Mouse (Mus musculus) hindbrain, embryonic 11.5 days (tissue): ENCODE measurements around the gene Vezt. TPM values are rescaled to one million over a fixed set of nuclear protein-coding genes. Genes with fewer than 3 reads are reported as not detected.

Source experiments
- ATAC-seq: fragments of 200-750 bp; cut with Nextera tagmentation; 2 replicates; pipeline ENCODE4 v1.8.0; 2017; ENCODE audit warnings: mild to moderate bottlenecking, moderate TSS enrichment, moderate library complexity; ENCODE audit not compliant: low FRiP score
- DNase-seq: peaks from one replicate; pipeline ENCODE4 v3.0.0-alpha.2; 2015; ENCODE audit warnings: low spot score
- H3K27ac ChIP-seq: fragments of 300-500 bp; sonication (generic); 2 replicates; pipeline ENCODE4 v1.5.1; 2014; ENCODE audit warnings: mild to moderate bottlenecking, low read depth, low read length
- H3K27me3 ChIP-seq: fragments of 300-500 bp; sonication (generic); 2 replicates; pipeline ENCODE4 v1.6.1; 2014; ENCODE audit warnings: mild to moderate bottlenecking, low read length, moderate library complexity, mixed read lengths; ENCODE audit not compliant: control insufficient read depth, insufficient read depth
- H3K36me3 ChIP-seq: fragments of 300-500 bp; sonication (generic); 2 replicates; pipeline ENCODE4 v1.6.1; 2014; ENCODE audit warnings: mild to moderate bottlenecking, low read length, moderate library complexity, mixed read lengths; ENCODE audit not compliant: control insufficient read depth, insufficient read depth
- H3K4me1 ChIP-seq: fragments of 300-500 bp; sonication (generic); replicated peaks from 2 replicates; pipeline ENCODE4 v1.6.1; 2014; ENCODE audit warnings: low read length, mixed read lengths; ENCODE audit not compliant: control insufficient read depth, insufficient read depth
- H3K4me2 ChIP-seq: fragments of 300-500 bp; sonication (generic); replicated peaks from 2 replicates; pipeline ENCODE4 v1.6.1; 2014; ENCODE audit warnings: mild to moderate bottlenecking, low read depth, low read length
- H3K4me3 ChIP-seq: fragments of 300-500 bp; sonication (generic); 2 replicates; pipeline ENCODE4 v1.5.1; 2014; ENCODE audit warnings: low read depth, low read length
- H3K9ac ChIP-seq: fragments of 300-500 bp; sonication (generic); 2 replicates; pipeline ENCODE4 v1.6.1; 2014; ENCODE audit warnings: low read depth, low read length
- H3K9me3 ChIP-seq: fragments of 300-500 bp; sonication (generic); 2 replicates; pipeline ENCODE4 v1.6.1; 2016; ENCODE audit warnings: low read length; ENCODE audit not compliant: control insufficient read depth
- WGBS: fragments of 180-500 bp; shearing (Covaris S2); extraction: QIAGEN DNeasy Blood & Tissue Kit; methylation state at CpG from one replicate; pipeline ENCODE4 v1.1.7; 2014; 5-methylcytosine and 5-hydroxymethylcytosine counted together
- polyA plus RNA-seq: library from polyadenylated mRNA; unstranded; fragments of >200 nt; fragmentation: Nextera tagmentation; extraction: Ambion mirVana; gene quantifications from 2 replicates; pipeline ENCODE4 v1.2.1, GENCODE M21; 2014

The Vezt gene
- polyA plus RNA-seq, 1 experiment from 2014 or later, result 45.0 TPM

DNA sequence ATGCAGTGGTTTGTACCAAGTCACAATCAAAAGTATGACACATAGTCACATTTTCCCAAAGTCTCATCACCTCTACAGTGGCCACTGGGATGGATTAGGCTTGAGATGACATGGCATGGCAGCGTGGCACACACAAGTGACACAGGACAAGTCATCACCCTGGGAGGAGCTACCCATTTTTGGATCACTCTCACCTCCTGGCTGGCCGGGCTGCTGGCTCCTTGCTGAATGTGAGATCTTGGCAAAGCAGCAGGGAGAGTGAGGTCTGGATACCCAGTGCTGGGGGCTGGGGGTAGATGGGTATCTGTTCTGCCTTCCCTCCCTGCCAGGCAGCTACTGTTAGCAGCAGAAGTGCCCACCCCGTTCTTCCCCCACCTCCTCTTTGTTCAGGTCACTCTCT lies 31.3 kb upstream of the Vezt start:
- H3K27ac ChIP-seq, result no peak overlapping the region

GRCm38 (mm10) chr10:94062357-94062756 lies 26.7 kb upstream of the Vezt start:
- Histone ChIP-seq H3K4me1 (no peaks in the 10 kb centered on the region), H3K27me3 (no peaks in the 10 kb centered on the region), H3K9ac (no peak overlapping the region), H3K4me2 (no peak overlapping the region), H3K9me3 (no peaks in the 10 kb centered on the region), H3K27ac (no peak overlapping the region), H3K36me3 (no peaks in the 10 kb centered on the region), H3K4me3 (no peak overlapping the region)
- 74% methylated on average over 5 of the region's 5 CpGs for WGBS
- DNase-seq (no peak), ATAC-seq (no peak)

More for the DNA sequence above, 31.3 kb upstream of the Vezt start:
- no peaks in the 10 kb centered on the region for H3K36me3 ChIP-seq
- no peak overlapping the region for H3K9ac ChIP-seq
- no peaks in the 10 kb centered on the region for H3K4me1 ChIP-seq
- no peak for ATAC-seq
- no peaks in the 10 kb centered on the region for H3K27me3 ChIP-seq
- H3K4me3 ChIP-seq, result no peak overlapping the region
- WGBS, result 72% methylated on average over 3 of the region's 3 CpGs
- H3K9me3 ChIP-seq, result no peaks in the 10 kb centered on the region
- H3K4me2 ChIP-seq, result no peak overlapping the region
- DNase-seq, result no peak

DNA sequence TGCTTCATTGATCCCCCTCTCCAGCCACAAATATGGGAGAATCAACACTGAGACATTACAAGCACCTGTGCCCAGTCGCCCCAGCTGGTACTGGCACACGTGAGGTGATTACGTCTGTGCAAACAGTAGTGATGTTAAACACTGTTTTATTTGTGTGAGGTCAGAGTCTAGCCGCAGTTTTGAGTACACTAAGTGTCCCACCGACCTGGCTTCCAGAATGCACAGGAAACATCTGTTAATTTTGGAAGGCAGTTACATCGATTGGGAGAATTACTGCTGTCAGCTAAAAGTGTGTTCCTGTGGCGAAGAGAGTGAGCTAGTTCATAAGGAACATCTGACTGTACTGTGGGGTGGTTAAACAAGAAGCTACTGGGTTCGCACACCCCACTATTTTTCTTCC lies 24.6 kb upstream of the Vezt start:
- DNase-seq (no peak), ATAC-seq (no peak)
- Histone ChIP-seq H3K9ac (no peak overlapping the region), H3K36me3 (no peaks in the 10 kb centered on the region), H3K4me1 (no peaks in the 10 kb centered on the region), H3K27me3 (no peaks in the 10 kb centered on the region), H3K9me3 (no peaks in the 10 kb centered on the region), H3K4me2 (no peak overlapping the region), H3K4me3 (no peak overlapping the region), H3K27ac (no peak overlapping the region)
- 86% methylated on average over 8 of the region's 8 CpGs for WGBS

DNA sequence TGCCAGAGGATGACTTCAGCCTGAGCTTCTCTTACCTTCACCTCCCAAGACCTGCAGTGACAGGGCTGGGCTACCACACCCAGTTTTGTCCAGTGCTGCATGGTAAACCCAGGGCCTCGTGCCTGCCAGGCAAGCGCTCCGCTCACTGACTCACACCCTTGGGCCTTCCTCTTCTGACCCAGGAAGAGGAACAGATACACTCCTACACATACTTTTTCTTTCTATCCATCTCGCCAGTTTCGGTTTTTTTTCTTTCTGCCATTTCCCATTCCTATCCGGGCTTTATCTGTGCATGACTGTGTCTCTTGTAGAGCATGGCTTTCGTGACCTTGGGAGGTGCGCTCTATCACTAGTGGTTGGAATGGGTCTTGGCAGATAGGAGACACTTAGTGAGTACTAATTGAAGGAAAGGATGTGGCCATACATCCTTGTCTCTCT lies 24.0 kb upstream of the Vezt start:
- no peak for ATAC-seq
- 90% methylated on average over 8 of the region's 8 CpGs for WGBS
- no peak overlapping the region for H3K4me3 ChIP-seq
- no peaks in the 10 kb centered on the region for H3K27me3 ChIP-seq
- H3K4me1 ChIP-seq, result no peaks in the 10 kb centered on the region
- H3K4me2 ChIP-seq, result no peak overlapping the region
- no peaks in the 10 kb centered on the region for H3K9me3 ChIP-seq
- H3K36me3 ChIP-seq, result no peaks in the 10 kb centered on the region
- no peak overlapping the region for H3K9ac ChIP-seq
- no peak for DNase-seq
- H3K27ac ChIP-seq, result no peak overlapping the region

GRCm38 (mm10) chr10:94056487-94056886 lies 20.9 kb upstream of the Vezt start:
- H3K9me3 ChIP-seq, result no peaks in the 10 kb centered on the region
- no peak for DNase-seq

GRCm38 (mm10) chr10:94050736-94051135 lies 15.1 kb upstream of the Vezt start:
- 95% methylated on average over 5 of the region's 5 CpGs for WGBS
- H3K9me3 ChIP-seq, result no peaks in the 10 kb centered on the region

More at GRCm38 (mm10) chr10:94056487-94056886, 20.9 kb upstream of the Vezt start:
- ATAC-seq, result no peak
- Histone ChIP-seq H3K27ac (no peak overlapping the region), H3K4me3 (no peak overlapping the region), H3K36me3 (no peaks in the 10 kb centered on the region), H3K9ac (no peak overlapping the region), H3K27me3 (no peaks in the 10 kb centered on the region), H3K4me2 (no peak overlapping the region), H3K4me1 (no peaks in the 10 kb centered on the region)
- 93% methylated on average over 6 of the region's 6 CpGs for WGBS

DNA sequence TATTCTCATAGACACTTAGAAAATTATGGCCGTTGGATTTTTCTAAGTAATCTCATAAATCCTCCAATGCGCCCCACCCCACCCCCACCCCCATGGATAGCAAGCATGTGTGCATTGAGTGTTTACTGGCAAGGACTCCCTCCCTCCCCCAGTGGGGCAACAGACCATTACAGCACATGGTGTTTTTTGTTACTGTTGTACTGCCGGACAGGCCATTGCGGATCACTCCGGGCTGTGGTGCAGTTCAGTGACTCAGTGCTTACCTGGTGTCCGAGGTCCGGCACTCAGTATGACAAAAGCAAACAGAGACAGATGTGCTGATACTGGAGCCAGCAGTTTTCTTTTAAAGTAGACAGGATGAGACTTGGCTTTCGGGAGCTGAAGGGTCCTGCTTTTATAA lies 13.5 kb upstream of the Vezt start:
- no peak for ATAC-seq
- H3K9me3 ChIP-seq, result no peaks in the 10 kb centered on the region

More at GRCm38 (mm10) chr10:94050736-94051135, 15.1 kb upstream of the Vezt start:
- no peak for DNase-seq
- no peak for ATAC-seq
- H3K4me2 ChIP-seq, result no peak overlapping the region
- H3K36me3 ChIP-seq, result no peaks in the 10 kb centered on the region
- H3K27me3 ChIP-seq, result no peaks in the 10 kb centered on the region
- H3K27ac ChIP-seq, result no peak overlapping the region
- H3K9ac ChIP-seq, result no peak overlapping the region
- no peaks in the 10 kb centered on the region for H3K4me1 ChIP-seq
- no peak overlapping the region for H3K4me3 ChIP-seq

GRCm38 (mm10) chr10:94047845-94048559 lies 12.4 kb upstream of the Vezt start:
- H3K4me2 ChIP-seq, result no peak overlapping the region
- ATAC-seq (no peak), DNase-seq (no peak)
- H3K27me3 ChIP-seq, result no peaks in the 10 kb centered on the region
- H3K9ac ChIP-seq, result no peak overlapping the region
- 67% methylated on average over 10 of the region's 10 CpGs for WGBS
- H3K4me3 ChIP-seq, result no peak overlapping the region
- H3K36me3 ChIP-seq, result no peaks in the 10 kb centered on the region
- H3K4me1 ChIP-seq, result no peaks in the 10 kb centered on the region
- H3K9me3 ChIP-seq, result no peaks in the 10 kb centered on the region
- H3K27ac ChIP-seq, result no peak overlapping the region

More for the DNA sequence above, 13.5 kb upstream of the Vezt start:
- Histone ChIP-seq H3K4me2 (no peak overlapping the region), H3K27ac (no peak overlapping the region), H3K4me1 (no peaks in the 10 kb centered on the region), H3K27me3 (no peaks in the 10 kb centered on the region), H3K9ac (no peak overlapping the region), H3K4me3 (no peak overlapping the region), H3K36me3 (no peaks in the 10 kb centered on the region)
- 88% methylated on average over 8 of the region's 8 CpGs for WGBS
- DNase-seq, result no peak

DNA sequence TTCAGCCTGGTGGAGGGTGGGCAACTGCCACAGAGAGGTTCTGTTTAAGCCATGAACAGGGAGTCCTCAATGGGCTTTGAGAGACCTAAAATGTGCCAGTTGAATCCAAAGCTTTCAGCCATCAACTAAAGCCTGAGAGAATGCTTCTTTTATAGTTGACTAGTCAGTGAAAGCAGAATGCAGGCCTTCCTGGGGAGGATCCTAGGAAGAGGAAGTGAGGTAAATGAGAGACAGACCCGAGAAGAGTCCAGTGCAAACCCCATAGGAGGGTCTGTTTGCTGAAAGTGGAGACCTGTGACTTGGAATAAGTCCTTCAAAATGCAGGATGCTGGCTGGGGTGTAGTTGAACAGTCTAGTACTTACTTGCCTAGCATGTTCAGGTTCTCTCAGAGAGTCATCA lies 11.4 kb upstream of the Vezt start:
- DNase-seq, result no peak
- WGBS, result 80% methylated on average over 1 of the region's 1 CpGs
- Histone ChIP-seq H3K36me3 (no peaks in the 10 kb centered on the region), H3K27me3 (no peaks in the 10 kb centered on the region), H3K9ac (no peak overlapping the region), H3K4me3 (no peak overlapping the region), H3K9me3 (no peaks in the 10 kb centered on the region), H3K4me1 (no peaks in the 10 kb centered on the region), H3K4me2 (no peak overlapping the region), H3K27ac (no peak overlapping the region)
- no peak for ATAC-seq
